In genomic region chr3:129619194-129619775, GRCm38 (mm10) we compare ENCODE assay signal across 21 mouse cellular contexts.
DNase-seq lines count a peak whose midpoint lies in the region; ATAC-seq and TF ChIP-seq lines count a peak whose summit lies in the region.
"Had no signal": no experiment of that assay in that cellular context is flagged by ENCODE, and none has a peak within 500 bp of the region (broad histone marks: within the 10 kb centered on the region; RNA-seq: fewer than 3 reads in every experiment).

No protein-coding gene starts in this region.

- no peaks in the 10 kb centered on the region for H3K36me3 ChIP-seq in hindbrain, embryonic 11.5 days (ENCODE audit: control insufficient read depth, insufficient read depth, low read length)
- H3K36me3 ChIP-seq in hindbrain, embryonic 10.5 days = peaks cover 37% of the 10 kb centered on the region
- H3K36me3 ChIP-seq in kidney, postnatal 0 days (ENCODE audit: insufficient read depth, low read length) = no peaks in the 10 kb centered on the region
- H3K36me3 ChIP-seq in kidney, adult 2 months (ENCODE audit: control insufficient read depth, insufficient read depth, low read length) = no peaks in the 10 kb centered on the region
- 0 out of 2 replicates have a peak, but pooled peaks cover 2% of the 10 kb centered on the region for H3K36me3 ChIP-seq in hindbrain, embryonic 16.5 days (ENCODE audit: control insufficient read depth, insufficient read depth, low read length)
- H3K36me3 ChIP-seq: embryonic facial prominence, embryonic 12.5 days had no signal

- WGBS in hindbrain, embryonic 11.5 days = 60% methylated on average over 16 of the region's 16 CpGs
- 81% methylated on average over 16 of the region's 16 CpGs for WGBS in hindbrain, embryonic 10.5 days
- WGBS in kidney, postnatal 0 days = 10% methylated on average over 16 of the region's 16 CpGs
- 30% methylated on average over 16 of the region's 16 CpGs for WGBS in kidney, adult 2 months
- WGBS in hindbrain, embryonic 16.5 days = 59% methylated on average over 16 of the region's 16 CpGs

- no peaks in the 10 kb centered on the region for H3K9me3 ChIP-seq in hindbrain, embryonic 11.5 days (ENCODE audit: control insufficient read depth, low read length)
- H3K9me3 ChIP-seq in hindbrain, embryonic 10.5 days = no peaks in the 10 kb centered on the region
- H3K9me3 ChIP-seq in kidney, postnatal 0 days (replicated peaks; ENCODE audit: low read length) = no peaks in the 10 kb centered on the region
- no peaks in the 10 kb centered on the region for H3K9me3 ChIP-seq in hindbrain, embryonic 16.5 days (ENCODE audit: control insufficient read depth, low read length)
- H3K9me3 ChIP-seq: embryonic facial prominence, embryonic 12.5 days; forebrain, embryonic 13.5 days; G1E; limb, embryonic 15.5 days; midbrain, embryonic 13.5 days had no signal

- H3K4me1 ChIP-seq in hindbrain, embryonic 11.5 days (replicated peaks; ENCODE audit: control insufficient read depth, insufficient read depth, low read length) = no peaks in the 10 kb centered on the region
- 0 out of 2 replicates have a peak, but pooled peaks cover under 1% of the 10 kb centered on the region for H3K4me1 ChIP-seq in hindbrain, embryonic 10.5 days (replicated peaks)
- peaks cover 8% of the 10 kb centered on the region; the same call in 1 of the 2 replicates for H3K4me1 ChIP-seq in kidney, postnatal 0 days (replicated peaks; ENCODE audit: insufficient read depth, low read length)
- no peaks in the 10 kb centered on the region for H3K4me1 ChIP-seq in kidney, adult 2 months (ENCODE audit: control insufficient read depth, insufficient read depth, low read length)
- peaks cover under 1% of the 10 kb centered on the region; the same call in 1 of the 2 replicates for H3K4me1 ChIP-seq in hindbrain, embryonic 16.5 days (ENCODE audit: control insufficient read depth, insufficient read depth, low read depth, low read length)
- H3K4me1 ChIP-seq: forebrain, embryonic 13.5 days; midbrain, embryonic 13.5 days had no signal

- H3K27ac ChIP-seq in hindbrain, embryonic 11.5 days (ENCODE audit: low read depth, low read length) = no peak overlapping the region
- H3K27ac ChIP-seq in hindbrain, embryonic 10.5 days = no peak overlapping the region
- no peak overlapping the region for H3K27ac ChIP-seq in kidney, postnatal 0 days
- no peak overlapping the region for H3K27ac ChIP-seq in kidney, adult 2 months (ENCODE audit: insufficient read depth, low read depth, low read length)
- H3K27ac ChIP-seq in hindbrain, embryonic 16.5 days (ENCODE audit: low read depth, low read length) = no peak overlapping the region
- H3K27ac ChIP-seq: embryonic facial prominence, embryonic 12.5 days; forebrain, embryonic 13.5 days; heart, adult 2 months; limb, embryonic 15.5 days; midbrain, embryonic 13.5 days had no signal

- ATAC-seq in hindbrain, embryonic 11.5 days (ENCODE audit: low FRiP score) = peak; percentile 47; the same call in 1 of the 2 replicates
- peak; percentile 67; the same call in 1 of the 2 replicates for ATAC-seq in kidney, postnatal 0 days (replicated peaks; ENCODE audit: low FRiP score, low read depth)
- ATAC-seq in hindbrain, embryonic 16.5 days = peak; percentile 41; the same call in 1 of the 2 replicates
- ATAC-seq: forebrain, embryonic 13.5 days; lung, postnatal 0 days; midbrain, embryonic 13.5 days had no signal

- H3K4me3 ChIP-seq in hindbrain, embryonic 11.5 days (ENCODE audit: low read depth, low read length) = no peak overlapping the region
- no peak overlapping the region for H3K4me3 ChIP-seq in hindbrain, embryonic 10.5 days
- no peak overlapping the region for H3K4me3 ChIP-seq in kidney, postnatal 0 days (replicated peaks; ENCODE audit: low read depth, low read length)
- H3K4me3 ChIP-seq in kidney, adult 2 months (ENCODE audit: insufficient read depth, low read depth, low read length) = no peak overlapping the region
- no peak overlapping the region for H3K4me3 ChIP-seq in hindbrain, embryonic 16.5 days (ENCODE audit: low read length)
- H3K4me3 ChIP-seq: embryonic facial prominence, embryonic 12.5 days; erythroblast, embryonic 14.5 days; forebrain, embryonic 13.5 days; heart, adult 2 months; limb, embryonic 15.5 days; midbrain, embryonic 13.5 days had no signal

- no peak overlapping the region for H3K4me2 ChIP-seq in hindbrain, embryonic 11.5 days (replicated peaks; ENCODE audit: low read depth, low read length)
- H3K4me2 ChIP-seq in kidney, postnatal 0 days (ENCODE audit: low read length) = peak overlapping the region; percentile 14; the same call in 1 of the 2 replicates
- H3K4me2 ChIP-seq in hindbrain, embryonic 16.5 days (ENCODE audit: low read length) = no peak overlapping the region
- H3K4me2 ChIP-seq: embryonic facial prominence, embryonic 12.5 days; forebrain, embryonic 13.5 days; limb, embryonic 15.5 days; midbrain, embryonic 13.5 days had no signal

- no peak for DNase-seq in hindbrain, embryonic 11.5 days (ENCODE audit: low spot score)
- no peak for DNase-seq in hindbrain, embryonic 10.5 days (ENCODE audit: low spot score)
- DNase-seq in kidney, postnatal 0 days (ENCODE audit: low spot score) = peak; percentile 54
- DNase-seq in kidney, adult 2 months = no peak
- DNase-seq in retina, embryonic 14.5 days (ENCODE audit: low spot score) = peak; percentile 53
- no peak for DNase-seq in layer of hippocampus, adult 11-12 months (ENCODE audit: low spot score)
- no peak for DNase-seq in heart, adult 18-20 months
- DNase-seq: adrenal gland, postnatal 14 days; cerebellum, adult 11-12 months; cerebellum, postnatal 25 days; heart, adult 2 months; heart, postnatal 36 days; thymus, postnatal 25 days had no signal

- TF ChIP-seq CTCF in kidney, postnatal 0 days (IDR thresholded peaks at IDR 0.05; ENCODE audit: low read depth) = no peak
- no peak for TF ChIP-seq CTCF in kidney, adult 2 months (conservative IDR thresholded peaks at IDR 0.05; ENCODE audit: insufficient read depth, insufficient read length, low read depth, low read length)

- TF ChIP-seq POLR2A in kidney, adult 2 months (IDR thresholded peaks at IDR 0.05; ENCODE audit: low read depth, low read length) = no peak

- no peaks in the 10 kb centered on the region for H3K27me3 ChIP-seq in hindbrain, embryonic 11.5 days (ENCODE audit: control insufficient read depth, insufficient read depth, low read length)
- no peaks in the 10 kb centered on the region for H3K27me3 ChIP-seq in hindbrain, embryonic 10.5 days (ENCODE audit: insufficient read depth, poor library complexity, severe bottlenecking)
- no peaks in the 10 kb centered on the region for H3K27me3 ChIP-seq in kidney, postnatal 0 days (ENCODE audit: insufficient read depth, low read length)
- H3K27me3 ChIP-seq in kidney, adult 2 months (replicated peaks; ENCODE audit: control insufficient read depth, insufficient read depth, low read length) = no peaks in the 10 kb centered on the region
- no peaks in the 10 kb centered on the region for H3K27me3 ChIP-seq in hindbrain, embryonic 16.5 days (replicated peaks; ENCODE audit: control insufficient read depth, insufficient read depth, low read length)
- H3K27me3 ChIP-seq: embryonic facial prominence, embryonic 12.5 days; forebrain, embryonic 13.5 days; limb, embryonic 15.5 days; midbrain, embryonic 13.5 days had no signal

- no peak overlapping the region for H3K9ac ChIP-seq in hindbrain, embryonic 11.5 days (ENCODE audit: low read depth, low read length)
- no peak overlapping the region for H3K9ac ChIP-seq in kidney, postnatal 0 days (ENCODE audit: low read depth, low read length)
- no peak overlapping the region for H3K9ac ChIP-seq in hindbrain, embryonic 16.5 days (ENCODE audit: low read depth, low read length)
- H3K9ac ChIP-seq: embryonic facial prominence, embryonic 12.5 days; forebrain, embryonic 13.5 days; limb, embryonic 15.5 days; midbrain, embryonic 13.5 days had no signal

Comparison
In these comparisons a context has a peak if more than half of its experiments do, and no peak if none do; other contexts are left out.
1. DNase-seq: peak in kidney, postnatal 0 days (single experiment) and retina, embryonic 14.5 days (single experiment); none in hindbrain, embryonic 11.5 days (single experiment), hindbrain, embryonic 10.5 days (single experiment), kidney, adult 2 months (single experiment), layer of hippocampus, adult 11-12 months (single experiment) and heart, adult 18-20 months (0 of 2).
2. Peak in every context shown above with its lines, with median percentiles within 50 percentile points of each other: ATAC-seq.